Comparison of ENCODE assay signal across 18 mouse cellular contexts in genomic region chr10:94849360-94849759, GRCm38 (mm10).
"Had no signal": no experiment of that assay in that cellular context is flagged by ENCODE, and none has a peak within 500 bp of the region (broad histone marks: within the 10 kb centered on the region; RNA-seq: fewer than 3 reads in every experiment).

No protein-coding gene starts in this region.

- H3K4me2 ChIP-seq: lung, embryonic 15.5 days; midbrain, embryonic 12.5 days; neural tube, embryonic 13.5 days; neural tube, embryonic 15.5 days had no signal

- H3K27me3 ChIP-seq: lung, embryonic 15.5 days; midbrain, embryonic 12.5 days; neural tube, embryonic 13.5 days; neural tube, embryonic 15.5 days had no signal

- H3K9me3 ChIP-seq: lung, embryonic 15.5 days; midbrain, embryonic 10.5 days; midbrain, embryonic 12.5 days; neural tube, embryonic 13.5 days; neural tube, embryonic 15.5 days had no signal

- H3K9ac ChIP-seq: liver, embryonic 14.5 days; lung, embryonic 15.5 days; midbrain, embryonic 12.5 days; neural tube, embryonic 13.5 days; neural tube, embryonic 15.5 days had no signal

- ATAC-seq: lung, postnatal 0 days; midbrain, embryonic 16.5 days had no signal

- H3K4me3 ChIP-seq: lung, embryonic 15.5 days; midbrain, embryonic 10.5 days; midbrain, embryonic 12.5 days; myocyte; neural tube, embryonic 13.5 days; neural tube, embryonic 15.5 days had no signal

- DNase-seq: lung, adult 2 months; lung, postnatal 14 days; lung, postnatal 36 days; midbrain, embryonic 14.5 days; right cerebral cortex, postnatal 14 days; thymus, adult 2 months; thymus, postnatal 25 days; thymus, postnatal 4 days had no signal

- H3K36me3 ChIP-seq: lung, embryonic 15.5 days had no signal

- H3K4me1 ChIP-seq: lung, embryonic 15.5 days; midbrain, embryonic 12.5 days; neural tube, embryonic 15.5 days had no signal

- H3K27ac ChIP-seq: liver, embryonic 14.5 days; lung, embryonic 15.5 days; macrophage; midbrain, embryonic 10.5 days; midbrain, embryonic 12.5 days; neural tube, embryonic 13.5 days; neural tube, embryonic 15.5 days had no signal
